Mouse (Mus musculus): ENCODE data around the gene Gpr176. TPM values are rescaled to one million over a fixed set of nuclear protein-coding genes. Genes with fewer than 3 reads are reported as not detected.

Gene Gpr176
- polyA plus RNA-seq, 1 experiment from 2014 or later, result 0.08 TPM

- no peak overlapping the region for H3K4me2 ChIP-seq (ENCODE audit: low read depth, severe bottlenecking)
- no peaks in the 10 kb centered on the region for H3K27me3 ChIP-seq (ENCODE audit: control insufficient read depth, insufficient read depth, low read length)
- no peaks in the 10 kb centered on the region for H3K36me3 ChIP-seq (ENCODE audit: control insufficient read depth, insufficient read depth, low read length)
- no peak overlapping the region for H3K4me3 ChIP-seq (ENCODE audit: low read depth, low read length)
- no peaks in the 10 kb centered on the region for H3K9me3 ChIP-seq (ENCODE audit: control insufficient read depth, low read length)
- no peak for ATAC-seq (ENCODE audit: insufficient number of reproducible peaks, low FRiP score, low TSS enrichment, low read depth)
- 0 out of 2 replicates have a peak, but pooled peaks cover 4% of the 10 kb centered on the region for H3K4me1 ChIP-seq (ENCODE audit: control insufficient read depth, insufficient read depth, low read length)
- DNase-seq (ENCODE audit: low spot score), result no peak
- 65% methylated on average over 5 of the region's 5 CpGs for WGBS
- H3K27ac ChIP-seq (replicated peaks; ENCODE audit: low read depth, low read length), result no peak overlapping the region
- H3K9ac ChIP-seq (ENCODE audit: low read length), result no peak overlapping the region
Measured at GRCm38 (mm10) chr2:118383387-118383786, 10.2 kb upstream of the Gpr176 start.

- Histone ChIP-seq H3K9ac (ENCODE audit: low read length) (no peak overlapping the region), H3K4me2 (ENCODE audit: low read depth, severe bottlenecking) (no peak overlapping the region), H3K4me1 (ENCODE audit: control insufficient read depth, insufficient read depth, low read length) (no peaks in the 10 kb centered on the region), H3K27me3 (ENCODE audit: control insufficient read depth, insufficient read depth, low read length) (no peaks in the 10 kb centered on the region), H3K27ac (replicated peaks; ENCODE audit: low read depth, low read length) (no peak overlapping the region), H3K36me3 (ENCODE audit: control insufficient read depth, insufficient read depth, low read length) (no peaks in the 10 kb centered on the region), H3K9me3 (ENCODE audit: control insufficient read depth, low read length) (no peaks in the 10 kb centered on the region), H3K4me3 (ENCODE audit: low read depth, low read length) (no peak overlapping the region)
- 76% methylated on average over 1 of the region's 1 CpGs for WGBS
- ATAC-seq (ENCODE audit: insufficient number of reproducible peaks, low FRiP score, low TSS enrichment, low read depth) (no peak), DNase-seq (ENCODE audit: low spot score) (no peak)
Measured at GRCm38 (mm10) chr2:118379756-118380155, 6.5 kb upstream of the Gpr176 start.

- Histone ChIP-seq H3K27me3 (ENCODE audit: control insufficient read depth, insufficient read depth, low read length) (peaks cover 14% of the 10 kb centered on the region), H3K4me2 (ENCODE audit: low read depth, severe bottlenecking) (no peak overlapping the region), H3K27ac (replicated peaks; ENCODE audit: low read depth, low read length) (no peak overlapping the region), H3K36me3 (ENCODE audit: control insufficient read depth, insufficient read depth, low read length) (no peaks in the 10 kb centered on the region), H3K9ac (ENCODE audit: low read length) (no peak overlapping the region), H3K4me1 (ENCODE audit: control insufficient read depth, insufficient read depth, low read length) (peaks cover 10% of the 10 kb centered on the region), H3K9me3 (ENCODE audit: control insufficient read depth, low read length) (no peaks in the 10 kb centered on the region), H3K4me3 (ENCODE audit: low read depth, low read length) (no peak overlapping the region)
- ATAC-seq (ENCODE audit: insufficient number of reproducible peaks, low FRiP score, low TSS enrichment, low read depth), result no peak
- DNase-seq (ENCODE audit: low spot score), result no peak
Measured at GRCm38 (mm10) chr2:118375931-118376330, 2.7 kb upstream of the Gpr176 start.

- H3K4me3 ChIP-seq (ENCODE audit: low read depth, low read length), result no peak overlapping the region
- H3K4me1 ChIP-seq (ENCODE audit: control insufficient read depth, insufficient read depth, low read length), result peaks cover 10% of the 10 kb centered on the region
- no peak overlapping the region for H3K4me2 ChIP-seq (ENCODE audit: low read depth, severe bottlenecking)
- no peaks in the 10 kb centered on the region for H3K36me3 ChIP-seq (ENCODE audit: control insufficient read depth, insufficient read depth, low read length)
- H3K9me3 ChIP-seq (ENCODE audit: control insufficient read depth, low read length), result no peaks in the 10 kb centered on the region
- no peak for DNase-seq (ENCODE audit: low spot score)
- no peak overlapping the region for H3K27ac ChIP-seq (replicated peaks; ENCODE audit: low read depth, low read length)
- peaks cover 14% of the 10 kb centered on the region for H3K27me3 ChIP-seq (ENCODE audit: control insufficient read depth, insufficient read depth, low read length)
- no peak overlapping the region for H3K9ac ChIP-seq (ENCODE audit: low read length)
- WGBS, result 81% methylated on average over 1 of the region's 1 CpGs
- ATAC-seq (ENCODE audit: insufficient number of reproducible peaks, low FRiP score, low TSS enrichment, low read depth), result no peak
Measured at GRCm38 (mm10) chr2:118375522-118375921, 2.3 kb upstream of the Gpr176 start.

GRCm38 (mm10) chr2:118373572-118374279 is 507 bp upstream of the Gpr176 start:
- 3% methylated on average over 43 of the region's 43 CpGs for WGBS
- Histone ChIP-seq H3K27ac (replicated peaks; ENCODE audit: low read depth, low read length) (no peak overlapping the region), H3K9ac (ENCODE audit: low read length) (peak overlapping the region; percentile 59), H3K4me2 (ENCODE audit: low read depth, severe bottlenecking) (peak overlapping the region; percentile 84), H3K4me1 (ENCODE audit: control insufficient read depth, insufficient read depth, low read length) (peaks cover 10% of the 10 kb centered on the region), H3K4me3 (ENCODE audit: low read depth, low read length) (peak overlapping the region; percentile 44), H3K36me3 (ENCODE audit: control insufficient read depth, insufficient read depth, low read length) (no peaks in the 10 kb centered on the region), H3K9me3 (ENCODE audit: control insufficient read depth, low read length) (no peaks in the 10 kb centered on the region), H3K27me3 (ENCODE audit: control insufficient read depth, insufficient read depth, low read length) (peaks cover 14% of the 10 kb centered on the region)
- peak; percentile 92 for ATAC-seq (ENCODE audit: insufficient number of reproducible peaks, low FRiP score, low TSS enrichment, low read depth)
- DNase-seq (ENCODE audit: low spot score), result peak; percentile 89

GRCm38 (mm10) chr2:118372561-118372900 is 688 bp downstream of the Gpr176 start:
- peaks cover 10% of the 10 kb centered on the region for H3K4me1 ChIP-seq (ENCODE audit: control insufficient read depth, insufficient read depth, low read length)
- WGBS, result 10% methylated on average over 11 of the region's 11 CpGs
- peak overlapping the region; percentile 44 for H3K4me3 ChIP-seq (ENCODE audit: low read depth, low read length)
- H3K27ac ChIP-seq (replicated peaks; ENCODE audit: low read depth, low read length), result no peak overlapping the region
- H3K36me3 ChIP-seq (ENCODE audit: control insufficient read depth, insufficient read depth, low read length), result no peaks in the 10 kb centered on the region
- H3K4me2 ChIP-seq (ENCODE audit: low read depth, severe bottlenecking), result peak overlapping the region; percentile 84
- DNase-seq (ENCODE audit: low spot score) (no peak), ATAC-seq (ENCODE audit: insufficient number of reproducible peaks, low FRiP score, low TSS enrichment, low read depth) (0 out of 2 replicates have a peak, but pooled peaks have one; percentile 13)
- H3K27me3 ChIP-seq (ENCODE audit: control insufficient read depth, insufficient read depth, low read length), result peaks cover 14% of the 10 kb centered on the region
- no peaks in the 10 kb centered on the region for H3K9me3 ChIP-seq (ENCODE audit: control insufficient read depth, low read length)
- no peak overlapping the region for H3K9ac ChIP-seq (ENCODE audit: low read length)

GRCm38 (mm10) chr2:118371841-118372240 is 1.4 kb downstream of the Gpr176 start:
- Histone ChIP-seq H3K9me3 (ENCODE audit: control insufficient read depth, low read length) (no peaks in the 10 kb centered on the region), H3K27ac (replicated peaks; ENCODE audit: low read depth, low read length) (no peak overlapping the region), H3K4me3 (ENCODE audit: low read depth, low read length) (no peak overlapping the region), H3K36me3 (ENCODE audit: control insufficient read depth, insufficient read depth, low read length) (no peaks in the 10 kb centered on the region), H3K27me3 (ENCODE audit: control insufficient read depth, insufficient read depth, low read length) (peaks cover 14% of the 10 kb centered on the region), H3K4me1 (ENCODE audit: control insufficient read depth, insufficient read depth, low read length) (peaks cover 10% of the 10 kb centered on the region), H3K9ac (ENCODE audit: low read length) (no peak overlapping the region), H3K4me2 (ENCODE audit: low read depth, severe bottlenecking) (no peak overlapping the region)
- WGBS, result 80% methylated on average over 1 of the region's 1 CpGs
- no peak for ATAC-seq (ENCODE audit: insufficient number of reproducible peaks, low FRiP score, low TSS enrichment, low read depth)
- DNase-seq (ENCODE audit: low spot score), result no peak

GRCm38 (mm10) chr2:118355138-118355719 is 18.0 kb downstream of the Gpr176 start:
- Histone ChIP-seq H3K9me3 (ENCODE audit: control insufficient read depth, low read length) (no peaks in the 10 kb centered on the region), H3K27ac (replicated peaks; ENCODE audit: low read depth, low read length) (no peak overlapping the region), H3K4me1 (ENCODE audit: control insufficient read depth, insufficient read depth, low read length) (no peaks in the 10 kb centered on the region), H3K4me3 (ENCODE audit: low read depth, low read length) (no peak overlapping the region), H3K9ac (ENCODE audit: low read length) (no peak overlapping the region), H3K27me3 (ENCODE audit: control insufficient read depth, insufficient read depth, low read length) (no peaks in the 10 kb centered on the region), H3K4me2 (ENCODE audit: low read depth, severe bottlenecking) (no peak overlapping the region), H3K36me3 (ENCODE audit: control insufficient read depth, insufficient read depth, low read length) (no peaks in the 10 kb centered on the region)
- ATAC-seq (ENCODE audit: insufficient number of reproducible peaks, low FRiP score, low TSS enrichment, low read depth) (no peak), DNase-seq (ENCODE audit: low spot score) (no peak)
- WGBS, result 82% methylated on average over 6 of the region's 6 CpGs
